ENCODE assay signal across 8 mouse cellular contexts in genomic region chr12:71747831-71748368, GRCm38 (mm10).
DNase-seq lines count a peak whose midpoint lies in the region; ATAC-seq lines count a peak whose summit lies in the region.

No protein-coding gene starts in this region.

- no peak overlapping the region for H3K9ac ChIP-seq in midbrain, embryonic 11.5 days (ENCODE audit: low read length)
- H3K9ac ChIP-seq in embryonic facial prominence, embryonic 14.5 days (ENCODE audit: low read depth, low read length) = peak overlapping the region; percentile 17; the same call in 1 of the 2 replicates
- peak overlapping the region; percentile 58; the same call in 1 of the 2 replicates for H3K9ac ChIP-seq in heart, embryonic 13.5 days
- no peak overlapping the region for H3K9ac ChIP-seq in midbrain, embryonic 16.5 days (ENCODE audit: low read depth, low read length)

- ATAC-seq in midbrain, embryonic 11.5 days (ENCODE audit: low FRiP score) = no peak
- ATAC-seq in embryonic facial prominence, embryonic 14.5 days (ENCODE audit: low read depth) = peak; percentile 55; the same call in 1 of the 2 replicates
- ATAC-seq in heart, embryonic 13.5 days (ENCODE audit: extremely low read depth, insufficient number of reproducible peaks, low FRiP score, low TSS enrichment) = no peak
- no peak for ATAC-seq in midbrain, embryonic 16.5 days

- WGBS in midbrain, embryonic 11.5 days = 83% methylated on average over 14 of the region's 14 CpGs
- 90% methylated on average over 14 of the region's 14 CpGs for WGBS in midbrain, embryonic 10.5 days
- WGBS in embryonic facial prominence, embryonic 14.5 days = 32% methylated on average over 14 of the region's 14 CpGs
- WGBS in heart, embryonic 13.5 days = 44% methylated on average over 14 of the region's 14 CpGs
- WGBS in midbrain, embryonic 16.5 days = 60% methylated on average over 14 of the region's 14 CpGs

- H3K27ac ChIP-seq in midbrain, embryonic 11.5 days (ENCODE audit: low read depth, low read length) = no peak overlapping the region
- H3K27ac ChIP-seq in midbrain, embryonic 10.5 days (replicated peaks) = no peak overlapping the region
- H3K27ac ChIP-seq in embryonic facial prominence, embryonic 14.5 days (replicated peaks; ENCODE audit: low read depth, low read length) = peak overlapping the region; percentile 93
- peak overlapping the region; percentile 87 for H3K27ac ChIP-seq in heart, embryonic 13.5 days (replicated peaks)
- no peak overlapping the region for H3K27ac ChIP-seq in midbrain, embryonic 16.5 days (ENCODE audit: low read length)

- H3K9me3 ChIP-seq in midbrain, embryonic 11.5 days (ENCODE audit: control insufficient read depth, low read length) = no peaks in the 10 kb centered on the region
- H3K9me3 ChIP-seq in midbrain, embryonic 10.5 days (replicated peaks) = no peaks in the 10 kb centered on the region
- H3K9me3 ChIP-seq in embryonic facial prominence, embryonic 14.5 days (ENCODE audit: control insufficient read depth, low read length) = no peaks in the 10 kb centered on the region
- H3K9me3 ChIP-seq in heart, embryonic 13.5 days = no peaks in the 10 kb centered on the region
- no peaks in the 10 kb centered on the region for H3K9me3 ChIP-seq in midbrain, embryonic 16.5 days (replicated peaks; ENCODE audit: control insufficient read depth, low read length, poor library complexity, severe bottlenecking)

- peak; percentile 66 for DNase-seq in midbrain, embryonic 11.5 days (ENCODE audit: low spot score, missing footprints)
- no peak for DNase-seq in midbrain, embryonic 10.5 days (ENCODE audit: low spot score)
- peak; percentile 94 for DNase-seq in embryonic facial prominence, embryonic 14.5 days (ENCODE audit: low spot score)
- DNase-seq in kidney, postnatal 4 days = peak; percentile 35 to 36
- DNase-seq in lung, postnatal 4 days = peak; percentile 15 to 51
- no peak for DNase-seq in thymus, postnatal 25 days

- no peak overlapping the region for H3K4me3 ChIP-seq in midbrain, embryonic 11.5 days (ENCODE audit: low read depth, low read length)
- no peak overlapping the region for H3K4me3 ChIP-seq in midbrain, embryonic 10.5 days
- no peak overlapping the region for H3K4me3 ChIP-seq in embryonic facial prominence, embryonic 14.5 days (ENCODE audit: low read depth, low read length)
- no peak overlapping the region for H3K4me3 ChIP-seq in heart, embryonic 13.5 days
- no peak overlapping the region for H3K4me3 ChIP-seq in midbrain, embryonic 16.5 days (ENCODE audit: low read depth, low read length)

- H3K36me3 ChIP-seq in midbrain, embryonic 11.5 days (ENCODE audit: control insufficient read depth, insufficient read depth, low read length) = no peaks in the 10 kb centered on the region
- H3K36me3 ChIP-seq in midbrain, embryonic 10.5 days = no peaks in the 10 kb centered on the region
- no peaks in the 10 kb centered on the region for H3K36me3 ChIP-seq in embryonic facial prominence, embryonic 14.5 days (ENCODE audit: control insufficient read depth, insufficient read depth, low read length)
- H3K36me3 ChIP-seq in heart, embryonic 13.5 days = no peaks in the 10 kb centered on the region
- no peaks in the 10 kb centered on the region for H3K36me3 ChIP-seq in midbrain, embryonic 16.5 days (ENCODE audit: control insufficient read depth, insufficient read depth, low read length)

- H3K4me2 ChIP-seq in midbrain, embryonic 11.5 days = no peak overlapping the region
- peak overlapping the region; percentile 46 for H3K4me2 ChIP-seq in embryonic facial prominence, embryonic 14.5 days (ENCODE audit: low read depth, low read length)
- peak overlapping the region; percentile 55 for H3K4me2 ChIP-seq in heart, embryonic 13.5 days
- no peak overlapping the region for H3K4me2 ChIP-seq in midbrain, embryonic 16.5 days (ENCODE audit: low read length)

- H3K27me3 ChIP-seq in midbrain, embryonic 11.5 days (ENCODE audit: control insufficient read depth, insufficient read depth, low read length) = no peaks in the 10 kb centered on the region
- H3K27me3 ChIP-seq in midbrain, embryonic 10.5 days (ENCODE audit: low read depth, poor library complexity, severe bottlenecking) = no peaks in the 10 kb centered on the region
- H3K27me3 ChIP-seq in embryonic facial prominence, embryonic 14.5 days (replicated peaks; ENCODE audit: control insufficient read depth, insufficient read depth, low read length) = no peaks in the 10 kb centered on the region
- H3K27me3 ChIP-seq in heart, embryonic 13.5 days (replicated peaks) = no peaks in the 10 kb centered on the region
- H3K27me3 ChIP-seq in midbrain, embryonic 16.5 days (ENCODE audit: control insufficient read depth, insufficient read depth, low read depth, low read length) = no peaks in the 10 kb centered on the region

- no peaks in the 10 kb centered on the region; the same call in 1 of the 2 replicates for H3K4me1 ChIP-seq in midbrain, embryonic 11.5 days (ENCODE audit: control insufficient read depth, insufficient read depth, low read length)
- H3K4me1 ChIP-seq in midbrain, embryonic 10.5 days = peaks cover 13% of the 10 kb centered on the region; the same call in 1 of the 2 replicates
- H3K4me1 ChIP-seq in embryonic facial prominence, embryonic 14.5 days (ENCODE audit: control insufficient read depth, insufficient read depth, low read length) = peaks cover 52% of the 10 kb centered on the region
- peaks cover 37% of the 10 kb centered on the region for H3K4me1 ChIP-seq in heart, embryonic 13.5 days
- H3K4me1 ChIP-seq in midbrain, embryonic 16.5 days (ENCODE audit: control insufficient read depth, insufficient read depth, low read length) = peaks cover 3% of the 10 kb centered on the region; the same call in 1 of the 2 replicates

Comparison
In these comparisons a context has a peak if more than half of its experiments do, and no peak if none do; other contexts are left out.
1. DNase-seq: peak in midbrain, embryonic 11.5 days (single experiment), embryonic facial prominence, embryonic 14.5 days (single experiment), kidney, postnatal 4 days (2 of 2) and lung, postnatal 4 days (2 of 2); none in midbrain, embryonic 10.5 days (single experiment) and thymus, postnatal 25 days (single experiment).
2. H3K27ac ChIP-seq: peak in embryonic facial prominence, embryonic 14.5 days (single experiment) and heart, embryonic 13.5 days (single experiment); none in midbrain, embryonic 11.5 days (single experiment), midbrain, embryonic 10.5 days (single experiment) and midbrain, embryonic 16.5 days (single experiment).
3. H3K4me2 ChIP-seq: peak in embryonic facial prominence, embryonic 14.5 days (single experiment) and heart, embryonic 13.5 days (single experiment); none in midbrain, embryonic 11.5 days (single experiment) and midbrain, embryonic 16.5 days (single experiment).
4. H3K9ac ChIP-seq: peak in embryonic facial prominence, embryonic 14.5 days (single experiment) and heart, embryonic 13.5 days (single experiment); none in midbrain, embryonic 11.5 days (single experiment) and midbrain, embryonic 16.5 days (single experiment).